Mouse (Mus musculus) heart, postnatal 0 days (tissue): ENCODE data around the gene Spaca6.

Experiments
- CTCF ChIP-seq: IDR thresholded peaks from 2 replicates; pipeline ENCODE4 v1.5.1; 2016; ENCODE audit warnings: antibody characterized with exemption, control low read depth, low read depth
- EP300 ChIP-seq: IDR thresholded peaks from 2 replicates; pipeline ENCODE4 v1.6.1; 2016; ENCODE audit warnings: antibody characterized with exemption, low read depth

DNA sequence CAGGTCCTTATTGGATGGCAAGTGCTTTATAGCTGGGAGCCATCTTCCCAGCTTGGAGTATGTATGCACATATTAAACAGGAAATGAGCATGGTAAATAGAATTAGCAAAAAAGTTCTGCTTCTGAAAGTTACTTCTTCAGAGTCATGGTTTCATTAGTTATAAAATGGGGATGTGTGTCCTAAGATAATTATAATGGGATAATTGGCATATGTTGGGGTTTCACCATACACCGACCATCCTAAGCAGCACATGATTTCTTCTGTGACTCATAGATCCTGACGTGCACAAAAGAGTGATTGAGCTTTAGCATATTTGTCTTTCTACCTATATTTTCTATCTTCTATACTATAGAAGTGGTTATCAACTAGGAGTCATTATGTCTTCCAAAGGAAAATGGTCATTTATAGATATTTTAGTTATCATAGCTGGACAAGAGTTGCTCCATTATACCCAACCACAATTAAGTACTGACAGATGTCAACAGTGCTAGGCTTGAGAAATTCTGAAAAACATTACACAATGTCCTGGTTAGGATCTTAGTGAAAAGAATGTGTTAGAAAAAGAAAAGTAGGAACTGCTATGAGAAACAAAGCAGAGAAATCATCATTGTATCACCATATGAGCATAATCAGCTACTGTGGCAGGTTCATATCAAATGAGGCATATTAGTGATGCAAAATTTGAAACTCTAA lies 62.9 kb downstream of the Spaca6 start:
- no peak for TF ChIP-seq CTCF
- no peak for TF ChIP-seq EP300
